Mouse (Mus musculus) bone marrow, adult 2 months (tissue): Measurements from ENCODE around the gene Med16. TPM values are rescaled to one million over a fixed set of nuclear protein-coding genes. Genes with fewer than 3 reads are reported as not detected.
A peak's percentile ranks its signal among the peaks of the same experiment; 100 is the strongest.

Source experiments
- H3K27ac ChIP-seq: fragments of 200-500 bp; 2 replicates; pipeline ENCODE4 v1.5.1; 2012; ENCODE audit warnings: low read depth, mild to moderate bottlenecking, control low read depth, inconsistent platforms, low read length; ENCODE audit not compliant: control insufficient read depth, poor library complexity, insufficient read depth
- H3K4me1 ChIP-seq: fragments of 200-500 bp; 2 replicates; pipeline ENCODE4 v1.6.1; 2011; ENCODE audit warnings: low read length; ENCODE audit not compliant: control insufficient read depth, insufficient read depth
- H3K4me3 ChIP-seq: fragments of 200-500 bp; replicated peaks from 2 replicates; pipeline ENCODE3; 2011; ENCODE audit warnings: mild to moderate bottlenecking, low read depth, low read length, control low read depth; ENCODE audit not compliant: control insufficient read depth
- CTCF ChIP-seq: fragments of 200-500 bp; IDR thresholded peaks from 2 replicates; pipeline ENCODE4 v1.5.1; 2011; ENCODE audit warnings: low read length, control low read depth; ENCODE audit not compliant: control insufficient read depth, insufficient read depth
- POLR2A ChIP-seq: fragments of 200-500 bp; IDR thresholded peaks from 2 replicates; pipeline ENCODE4 v1.6.1; 2011; ENCODE audit warnings: low read depth, mild to moderate bottlenecking, control low read depth, low read length, borderline replicate concordance; ENCODE audit not compliant: control insufficient read depth
- WGBS: fragments of 180-500 bp; shearing (Covaris S2); methylation state at CpG from one replicate; pipeline ENCODE4 v1.1.7; 2018; 5-methylcytosine and 5-hydroxymethylcytosine counted together
- polyA plus RNA-seq: library from polyadenylated mRNA; stranded (reverse); fragments of >200 nt; gene quantifications from 2 replicates; pipeline ENCODE4 v1.2.4, GENCODE M21; 2011; ENCODE audit warnings: low replicate concordance; ENCODE audit not compliant: missing spikeins, insufficient read depth, insufficient read length

Gene Med16
- polyA plus RNA-seq, 1 experiment = 19.2 TPM

DNA sequence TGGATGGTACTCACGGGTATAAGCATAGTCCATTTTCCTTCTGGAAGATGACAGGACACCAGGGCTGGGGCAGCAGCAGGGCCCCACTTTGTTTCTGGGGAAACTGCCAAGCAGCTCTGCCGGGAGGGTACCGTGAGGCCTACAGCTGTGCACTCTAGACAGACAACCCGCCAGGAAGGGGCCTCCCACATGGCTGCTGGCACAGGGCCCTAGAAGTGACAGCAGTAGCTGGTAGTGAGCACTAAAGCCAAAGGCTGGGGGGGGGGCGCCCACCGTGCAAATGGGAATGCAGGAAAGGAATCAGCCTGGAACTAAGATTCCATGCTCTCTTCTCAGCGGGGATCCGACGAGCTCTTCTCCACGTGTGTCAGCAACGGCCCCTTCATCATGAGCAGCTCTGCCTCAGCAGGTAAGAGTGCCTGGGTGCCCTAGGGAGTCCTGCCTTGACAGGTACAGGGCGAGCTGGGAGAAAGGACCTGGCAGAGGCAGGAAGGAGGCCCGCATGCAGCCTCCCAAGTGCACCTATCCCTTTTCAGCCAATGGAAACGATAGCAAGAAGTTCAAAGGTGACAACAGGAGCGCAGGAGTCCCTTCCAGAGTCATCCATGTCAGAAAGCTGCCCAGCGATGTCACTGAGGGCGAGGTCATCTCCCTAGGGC is 50.2 kb downstream of the Med16 start:
- Histone ChIP-seq H3K4me1 (peaks cover 8% of the 10 kb centered on the region), H3K4me3 (no peak overlapping the region), H3K27ac (no peak overlapping the region)
- WGBS = 47% methylated on average over 17 of the region's 17 CpGs
- TF ChIP-seq POLR2A = no peak
- no peak for TF ChIP-seq CTCF

GRCm38 (mm10) chr10:79857894-79858293 is 50.8 kb downstream of the Med16 start:
- Histone ChIP-seq H3K4me1 (peaks cover 8% of the 10 kb centered on the region), H3K27ac (no peak overlapping the region), H3K4me3 (no peak overlapping the region)
- TF ChIP-seq POLR2A = no peak
- no peak for TF ChIP-seq CTCF
- 83% methylated on average over 2 of the region's 2 CpGs for WGBS

GRCm38 (mm10) chr10:79857452-79857811 is 51.3 kb downstream of the Med16 start:
- TF ChIP-seq CTCF (no peak), POLR2A (no peak)
- 2% methylated on average over 4 of the region's 4 CpGs for WGBS
- H3K4me3 ChIP-seq = peak overlapping the region; percentile 56
- H3K4me1 ChIP-seq = peaks cover 8% of the 10 kb centered on the region
- peak overlapping the region; percentile 1; the same call in 1 of the 2 replicates for H3K27ac ChIP-seq

DNA sequence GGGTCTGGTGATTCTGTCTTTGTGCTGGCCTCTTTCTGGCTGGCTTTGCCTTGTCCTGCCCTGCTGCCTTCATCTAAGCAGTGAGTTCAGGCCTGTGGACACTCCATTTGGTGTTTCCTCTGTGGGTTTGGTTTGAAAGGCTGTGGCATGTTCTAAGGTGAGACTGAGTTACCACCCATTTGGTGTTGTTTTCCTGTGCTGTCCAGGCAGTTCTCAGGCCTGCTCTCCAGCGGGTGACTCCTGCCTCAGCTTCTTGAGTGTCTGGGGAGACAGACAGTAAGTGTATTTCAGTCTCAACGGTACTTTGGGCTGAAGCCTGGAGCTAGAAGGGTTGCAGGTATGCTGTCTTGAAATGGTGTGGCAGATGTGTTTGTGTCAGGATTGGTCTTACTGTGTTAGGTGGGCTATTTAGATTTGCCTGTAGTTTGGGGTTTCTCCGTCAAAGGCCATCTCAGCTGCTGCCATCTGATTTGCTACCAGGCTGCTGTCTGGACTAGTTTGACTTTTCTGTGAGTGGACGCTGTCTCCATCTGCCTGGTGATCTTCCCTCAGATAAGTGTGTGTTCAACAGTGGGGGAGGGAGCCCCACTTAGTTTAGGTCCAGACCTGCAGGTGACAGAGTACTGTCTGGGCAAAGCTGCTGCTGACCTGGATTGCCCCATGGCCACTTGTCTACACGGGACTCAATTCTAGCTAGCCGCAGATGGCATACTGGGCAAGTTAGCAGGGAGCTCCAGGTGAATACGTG is 51.8 kb downstream of the Med16 start:
- WGBS = 5% methylated on average over 7 of the region's 7 CpGs

DNA sequence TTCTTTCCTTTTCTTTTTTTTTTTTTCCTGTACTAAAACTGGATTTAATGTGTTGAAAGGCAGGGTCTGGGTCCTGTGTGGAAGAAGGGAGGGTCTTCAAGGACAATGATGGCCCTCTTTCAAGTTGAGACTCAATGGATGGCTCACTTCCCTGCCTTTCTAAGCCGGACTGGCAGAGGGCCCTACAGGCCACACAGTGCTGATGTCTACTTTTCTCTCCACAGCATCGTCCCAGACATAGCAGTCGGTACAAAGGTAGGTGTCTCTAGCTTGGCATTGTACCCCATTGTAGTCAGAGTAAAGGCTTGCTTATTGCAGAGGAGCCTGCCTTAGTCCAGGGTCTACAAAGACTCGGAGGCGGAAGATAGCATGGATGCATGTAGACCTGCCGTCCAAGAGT is 52.4 kb downstream of the Med16 start:
- H3K4me3 ChIP-seq = peak overlapping the region; percentile 56
- no peak for TF ChIP-seq CTCF
- TF ChIP-seq POLR2A = no peak
- H3K4me1 ChIP-seq = peaks cover 12% of the 10 kb centered on the region
- WGBS = 7% methylated on average over 6 of the region's 6 CpGs
- H3K27ac ChIP-seq = peak overlapping the region; percentile 20; the same call in 1 of the 2 replicates

More for the DNA sequence above, 51.8 kb downstream of the Med16 start:
- Histone ChIP-seq H3K27ac (peak overlapping the region; percentile 31), H3K4me1 (peaks cover 8% of the 10 kb centered on the region), H3K4me3 (peak overlapping the region; percentile 56)
- TF ChIP-seq CTCF (no peak), POLR2A (no peak)

GRCm38 (mm10) chr10:79855558-79856184 is 53.1 kb downstream of the Med16 start:
- TF ChIP-seq CTCF (no peak), POLR2A (no peak)
- Histone ChIP-seq H3K4me1 (peaks cover 12% of the 10 kb centered on the region), H3K27ac (peak overlapping the region; percentile 98), H3K4me3 (peak overlapping the region; percentile 95)
- under 1% methylated on average over 10 of the region's 10 CpGs for WGBS

- H3K4me1 ChIP-seq = peaks cover 15% of the 10 kb centered on the region
These were observed 53.8 kb downstream of the Med16 start for GRCm38 (mm10) chr10:79854801-79855541.

More at GRCm38 (mm10) chr10:79854801-79855541, 53.8 kb downstream of the Med16 start:
- TF ChIP-seq POLR2A (no peak), CTCF (no peak)
- Histone ChIP-seq H3K27ac (peak overlapping the region; percentile 98), H3K4me3 (peak overlapping the region; percentile 95)
- WGBS = under 1% methylated on average over 83 of the region's 83 CpGs
